ENCODE assay signal across 7 mouse cellular contexts in genomic region chr11:119043761-119044550, GRCm38 (mm10). TPM values are rescaled to one million over a fixed set of nuclear protein-coding genes. Genes with fewer than 3 reads are reported as not detected.
A peak's percentile ranks its signal among the peaks of the same experiment; 100 is the strongest.
DNase-seq lines count a peak whose midpoint lies in the region; ATAC-seq and TF ChIP-seq lines count a peak whose summit lies in the region.

No protein-coding gene starts in this region.

- H3K4me3 ChIP-seq in left cerebral cortex, adult 2 months: no peak overlapping the region
- no peak overlapping the region for H3K4me3 ChIP-seq in bone marrow, adult 2 months (replicated peaks; ENCODE audit: control insufficient read depth, low read depth, low read length)
- peak overlapping the region; percentile 25; the same call in 1 of the 2 replicates for H3K4me3 ChIP-seq in embryonic facial prominence, embryonic 13.5 days

- H3K27me3 ChIP-seq in embryonic facial prominence, embryonic 13.5 days: peaks cover 83% of the 10 kb centered on the region

- peaks cover 3% of the 10 kb centered on the region for H3K36me3 ChIP-seq in embryonic facial prominence, embryonic 13.5 days

- H3K9me3 ChIP-seq in embryonic facial prominence, embryonic 13.5 days: no peaks in the 10 kb centered on the region

- peak; percentile 56 for TF ChIP-seq CTCF in left cerebral cortex, adult 2 months (IDR thresholded peaks at IDR 0.05)
- TF ChIP-seq CTCF in bone marrow, adult 2 months (IDR thresholded peaks at IDR 0.05; ENCODE audit: control insufficient read depth, insufficient read depth, low read length): peak; percentile 43; the same call in 1 of the 2 replicates

- H3K4me1 ChIP-seq in bone marrow, adult 2 months (ENCODE audit: control insufficient read depth, insufficient read depth, low read length): no peaks in the 10 kb centered on the region; the same call in 1 of the 2 replicates
- H3K4me1 ChIP-seq in embryonic facial prominence, embryonic 13.5 days: peaks cover 87% of the 10 kb centered on the region

- H3K4me2 ChIP-seq in embryonic facial prominence, embryonic 13.5 days: peak overlapping the region; percentile 80

- ATAC-seq in embryonic facial prominence, embryonic 13.5 days (ENCODE audit: insufficient number of reproducible peaks, insufficient read depth, low FRiP score, low TSS enrichment, low read depth): no peak

- peak in 1 of 2 experiments; percentile 26 for DNase-seq in left cerebral cortex, adult 2 months (ENCODE audit: extremely low spot score in 1 of 2, low spot score in 2 of 2)
- DNase-seq in left cerebral cortex, adult 11 months (ENCODE audit: low spot score): no peak
- DNase-seq in lung, postnatal 14 days: peak; percentile 44
- no peak for DNase-seq in ovary, postnatal 10 days (ENCODE audit: low spot score)
- DNase-seq in frontal cortex, postnatal 36 days (ENCODE audit: low spot score in 2 of 2): no peak

- TF ChIP-seq POLR2A in bone marrow, adult 2 months (IDR thresholded peaks at IDR 0.05; ENCODE audit: borderline replicate concordance, control insufficient read depth, low read depth, low read length): no peak

- intact Hi-C loops in left cerebral cortex, adult 2 months (cut with DNase I): loop anchor here (2.0 kb wide), 1 partner anchor 13 kb away; no protein-coding TSS in a partner anchor

- H3K9ac ChIP-seq in embryonic facial prominence, embryonic 13.5 days: no peak overlapping the region

- 5% methylated on average over 10 of the region's 10 CpGs for WGBS in bone marrow, adult 2 months
- WGBS in embryonic facial prominence, embryonic 13.5 days: 4% methylated on average over 10 of the region's 10 CpGs

- no peak overlapping the region for H3K27ac ChIP-seq in left cerebral cortex, adult 2 months
- no peak overlapping the region for H3K27ac ChIP-seq in bone marrow, adult 2 months (ENCODE audit: control insufficient read depth, insufficient read depth, low read depth, low read length, poor library complexity)
- H3K27ac ChIP-seq in embryonic facial prominence, embryonic 13.5 days: 0 out of 2 replicates have a peak overlapping the region, but pooled peaks have one; percentile 84

RNA-seq across cellular contexts. Expression of gene Cbx8, which starts 3.2 kb away (rescaled TPM):
- total RNA-seq in left cerebral cortex, adult 2 months (2021): 10 to 100 TPM; 11.1 to 11.2 TPM
- polyA plus RNA-seq in bone marrow, adult 2 months (2011; ENCODE audit: insufficient read depth, insufficient read length, low replicate concordance, missing spikeins): 3.3 and 7.4 TPM in 2 replicates
- polyA plus RNA-seq in embryonic facial prominence, embryonic 13.5 days (2015; fragmentation: Nextera tagmentation; extraction: Ambion mirVana): 6.8 and 10.7 TPM in 2 replicates

RNA-seq across cellular contexts. Expression of gene Cbx2, which starts 21.2 kb away (rescaled TPM):
- 1 to 10 TPM; 3.2 to 3.4 TPM for total RNA-seq in left cerebral cortex, adult 2 months (2021)
- 0.34 and 2.8 TPM in 2 replicates for polyA plus RNA-seq in bone marrow, adult 2 months (2011; ENCODE audit: insufficient read depth, insufficient read length, low replicate concordance, missing spikeins)
- 54.4 and 64.8 TPM in 2 replicates for polyA plus RNA-seq in embryonic facial prominence, embryonic 13.5 days (2015; fragmentation: Nextera tagmentation; extraction: Ambion mirVana)

RNA-seq across cellular contexts. Expression of gene Cbx4, which starts 42.1 kb away (rescaled TPM):
- total RNA-seq in left cerebral cortex, adult 2 months (2021): 10 to 100 TPM; 51.4 to 54.3 TPM
- 7.3 and 18.8 TPM in 2 replicates for polyA plus RNA-seq in bone marrow, adult 2 months (2011; ENCODE audit: insufficient read depth, insufficient read length, low replicate concordance, missing spikeins)
- polyA plus RNA-seq in embryonic facial prominence, embryonic 13.5 days (2015; fragmentation: Nextera tagmentation; extraction: Ambion mirVana): 13.0 and 14.4 TPM in 2 replicates

RNA-seq across cellular contexts. Expression of gene Enpp7, which starts 56.0 kb away (rescaled TPM):
- not detected for total RNA-seq in left cerebral cortex, adult 2 months (2021)
- polyA plus RNA-seq in bone marrow, adult 2 months (2011; ENCODE audit: insufficient read depth, insufficient read length, low replicate concordance, missing spikeins): not detected in 2 replicates
- not detected in 2 replicates for polyA plus RNA-seq in embryonic facial prominence, embryonic 13.5 days (2015; fragmentation: Nextera tagmentation; extraction: Ambion mirVana)

Comparison
In these comparisons a context has a peak if more than half of its experiments do, and no peak if none do; other contexts are left out.
1. RNA of gene Cbx2, which starts 21.2 kb away (polyA plus RNA-seq): 54.4 to 64.8 TPM in embryonic facial prominence, embryonic 13.5 days; 0.34 to 2.8 TPM in bone marrow, adult 2 months; every median in the first group is over 10 times any median in the second.